Mouse (Mus musculus) heart, postnatal 0 days (tissue): ENCODE measurements around the gene Cpeb4. TPM values are rescaled to one million over a fixed set of nuclear protein-coding genes. Genes with fewer than 3 reads are reported as not detected.

Experiments
- ATAC-seq: fragments of 200-750 bp; cut with Nextera tagmentation; 2 replicates; pipeline ENCODE4 v1.8.0; 2017; ENCODE audit warnings: low read depth, moderate number of reproducible peaks, moderate library complexity; ENCODE audit not compliant: insufficient read depth
- DNase-seq: peaks from one replicate; pipeline ENCODE4 v3.0.0-alpha.2; 2016; ENCODE audit warnings: low spot score
- H3K27ac ChIP-seq: fragments of 300-500 bp; sonication (generic); 2 replicates; pipeline ENCODE4 v1.5.1; 2014; ENCODE audit warnings: low read depth, mild to moderate bottlenecking
- H3K27me3 ChIP-seq: fragments of 300-500 bp; sonication (generic); 2 replicates; pipeline ENCODE4 v1.6.1; 2014; ENCODE audit warnings: low read length, mixed read lengths; ENCODE audit not compliant: control insufficient read depth, insufficient read depth
- H3K36me3 ChIP-seq: fragments of 300-500 bp; sonication (generic); replicated peaks from 2 replicates; pipeline ENCODE4 v1.6.1; 2014; ENCODE audit warnings: low read length, mixed read lengths; ENCODE audit not compliant: control insufficient read depth, insufficient read depth
- H3K4me1 ChIP-seq: fragments of 300-500 bp; sonication (generic); 2 replicates; pipeline ENCODE4 v1.6.1; 2014; ENCODE audit warnings: antibody characterized with exemption; ENCODE audit not compliant: control insufficient read depth, insufficient read depth
- H3K4me2 ChIP-seq: fragments of 300-500 bp; sonication (generic); 2 replicates; pipeline ENCODE4 v1.6.1; 2014; ENCODE audit warnings: low read depth, mild to moderate bottlenecking, low read length, moderate library complexity
- H3K4me3 ChIP-seq: fragments of 300-500 bp; sonication (generic); 2 replicates; pipeline ENCODE4 v1.5.1; 2014; ENCODE audit warnings: low read depth, low read length
- H3K9ac ChIP-seq: fragments of 300-500 bp; sonication (generic); replicated peaks from 2 replicates; pipeline ENCODE4 v1.6.1; 2014; ENCODE audit warnings: low read depth, low read length, mixed read lengths
- H3K9me3 ChIP-seq: fragments of 300-500 bp; sonication (generic); replicated peaks from 2 replicates; pipeline ENCODE4 v1.6.1; 2016; ENCODE audit warnings: low read length; ENCODE audit not compliant: control insufficient read depth
- CTCF ChIP-seq: IDR thresholded peaks from 2 replicates; pipeline ENCODE4 v1.5.1; 2016; ENCODE audit warnings: antibody characterized with exemption, control low read depth, low read depth
- EP300 ChIP-seq: IDR thresholded peaks from 2 replicates; pipeline ENCODE4 v1.6.1; 2016; ENCODE audit warnings: antibody characterized with exemption, low read depth
- WGBS: fragments of 180-500 bp; shearing (Covaris S2); extraction: QIAGEN DNeasy Blood & Tissue Kit; methylation state at CpG from one replicate; pipeline ENCODE4 v1.1.7; 2014; 5-methylcytosine and 5-hydroxymethylcytosine counted together
- polyA plus RNA-seq: library from polyadenylated mRNA; unstranded; fragments of >200 nt; fragmentation: Nextera tagmentation; extraction: Ambion mirVana; gene quantifications from 2 replicates; pipeline ENCODE4 v1.2.1, GENCODE M21; 2015
- total RNA-seq: library from RNA; depleted of rRNA; stranded (reverse); fragments of >200 nt; gene quantifications from 2 replicates; pipeline ENCODE4 v1.2.3, GENCODE M21; 2014; ENCODE audit warnings: low replicate concordance

Gene Cpeb4
- total and polyA plus RNA-seq, 2 experiments from 2014 or later, result 7.2 to 30.2 TPM

- no peaks in the 10 kb centered on the region for H3K27me3 ChIP-seq
- no peaks in the 10 kb centered on the region for H3K36me3 ChIP-seq
- H3K9me3 ChIP-seq, result no peaks in the 10 kb centered on the region
- no peak overlapping the region for H3K27ac ChIP-seq
- H3K9ac ChIP-seq, result no peak overlapping the region
- TF ChIP-seq CTCF (no peak), EP300 (no peak)
- H3K4me2 ChIP-seq, result no peak overlapping the region
- 83% methylated on average over 5 of the region's 5 CpGs for WGBS
- DNase-seq (no peak), ATAC-seq (no peak)
- H3K4me3 ChIP-seq, result no peak overlapping the region
- H3K4me1 ChIP-seq, result peaks cover 22% of the 10 kb centered on the region
These were observed 24.6 kb upstream of the Cpeb4 start for GRCm38 (mm10) chr11:31847469-31847805.

- Histone ChIP-seq H3K4me3 (no peak overlapping the region), H3K4me2 (no peak overlapping the region), H3K36me3 (no peaks in the 10 kb centered on the region), H3K9me3 (no peaks in the 10 kb centered on the region), H3K4me1 (peaks cover 13% of the 10 kb centered on the region), H3K27ac (no peak overlapping the region), H3K9ac (no peak overlapping the region), H3K27me3 (no peaks in the 10 kb centered on the region)
- no peak for ATAC-seq
- no peak for TF ChIP-seq EP300
- TF ChIP-seq CTCF, result no peak
- no peak for DNase-seq
- 83% methylated on average over 4 of the region's 4 CpGs for WGBS
These were observed 23.3 kb upstream of the Cpeb4 start for GRCm38 (mm10) chr11:31848725-31849124.

- Histone ChIP-seq H3K4me2 (no peak overlapping the region), H3K27ac (no peak overlapping the region), H3K36me3 (no peaks in the 10 kb centered on the region), H3K9ac (no peak overlapping the region), H3K4me1 (0 out of 2 replicates have a peak, but pooled peaks cover 7% of the 10 kb centered on the region), H3K27me3 (no peaks in the 10 kb centered on the region), H3K4me3 (no peak overlapping the region), H3K9me3 (no peaks in the 10 kb centered on the region)
- WGBS, result 72% methylated on average over 3 of the region's 3 CpGs
- TF ChIP-seq CTCF (no peak), EP300 (no peak)
- ATAC-seq (no peak), DNase-seq (no peak)
These were observed 21.7 kb upstream of the Cpeb4 start for GRCm38 (mm10) chr11:31850156-31850775.

GRCm38 (mm10) chr11:31850995-31851394 lies 21.0 kb upstream of the Cpeb4 start:
- 0 out of 2 replicates have a peak, but pooled peaks cover 7% of the 10 kb centered on the region for H3K4me1 ChIP-seq
- H3K4me3 ChIP-seq, result no peak overlapping the region
- no peaks in the 10 kb centered on the region for H3K36me3 ChIP-seq
- H3K4me2 ChIP-seq, result no peak overlapping the region
- 71% methylated on average over 5 of the region's 5 CpGs for WGBS
- ATAC-seq (peak; percentile 39; the same call in 1 of the 2 replicates), DNase-seq (no peak)
- no peak overlapping the region for H3K9ac ChIP-seq
- H3K9me3 ChIP-seq, result no peaks in the 10 kb centered on the region
- TF ChIP-seq CTCF, result no peak
- H3K27me3 ChIP-seq, result no peaks in the 10 kb centered on the region
- no peak overlapping the region for H3K27ac ChIP-seq

GRCm38 (mm10) chr11:31851702-31852560 lies 20.1 kb upstream of the Cpeb4 start:
- Histone ChIP-seq H3K4me3 (no peak overlapping the region), H3K36me3 (no peaks in the 10 kb centered on the region), H3K9me3 (no peaks in the 10 kb centered on the region), H3K27me3 (no peaks in the 10 kb centered on the region), H3K27ac (no peak overlapping the region), H3K9ac (no peak overlapping the region), H3K4me1 (0 out of 2 replicates have a peak, but pooled peaks cover 7% of the 10 kb centered on the region), H3K4me2 (no peak overlapping the region)
- DNase-seq (no peak), ATAC-seq (no peak)
- TF ChIP-seq CTCF (no peak), EP300 (no peak)
- WGBS, result 73% methylated on average over 4 of the region's 4 CpGs
